Mouse (Mus musculus) MN1 (cell line): ENCODE results near the gene St5.
A peak's percentile ranks its signal among the peaks of the same experiment; 100 is the strongest.

Source experiments
- DNase-seq: peaks from one replicate; pipeline ENCODE4 v3.0.0-alpha.2; 2016; ENCODE audit warnings: low spot score

The St5 gene

GRCm38 (mm10) chr7:109700213-109700612 is 3.2 kb downstream of the St5 start:
- DNase-seq, result no peak

GRCm38 (mm10) chr7:109695339-109695726 is 8.1 kb downstream of the St5 start:
- DNase-seq, result no peak

- no peak for DNase-seq
Measured at GRCm38 (mm10) chr7:109694576-109695338, 8.6 kb downstream of the St5 start.

- DNase-seq, result no peak
Measured at GRCm38 (mm10) chr7:109690961-109691360, 12.4 kb downstream of the St5 start.

- DNase-seq, result no peak
Measured at GRCm38 (mm10) chr7:109690101-109690500, 13.3 kb downstream of the St5 start.

- DNase-seq, result no peak
Measured at GRCm38 (mm10) chr7:109686585-109687128, 16.7 kb downstream of the St5 start.

GRCm38 (mm10) chr7:109680879-109681278 is 22.5 kb downstream of the St5 start:
- no peak for DNase-seq

- no peak for DNase-seq
Measured at GRCm38 (mm10) chr7:109680284-109680683, 23.1 kb downstream of the St5 start.

- DNase-seq, result no peak
Measured at GRCm38 (mm10) chr7:109674944-109675628, 28.3 kb downstream of the St5 start.

- peak; percentile 7 for DNase-seq
Measured at GRCm38 (mm10) chr7:109671581-109672471, 31.6 kb downstream of the St5 start.

- DNase-seq, result no peak
Measured at GRCm38 (mm10) chr7:109669426-109670170, 33.8 kb downstream of the St5 start.

- no peak for DNase-seq
Measured at GRCm38 (mm10) chr7:109666664-109667063, 36.7 kb downstream of the St5 start.

GRCm38 (mm10) chr7:109662626-109663025 is 40.8 kb downstream of the St5 start:
- no peak for DNase-seq

- no peak for DNase-seq
Measured at GRCm38 (mm10) chr7:109659278-109659677, 44.1 kb downstream of the St5 start.

- DNase-seq, result no peak
Measured at GRCm38 (mm10) chr7:109657884-109658283, 45.5 kb downstream of the St5 start.

- DNase-seq, result no peak
Measured at GRCm38 (mm10) chr7:109654871-109655270, 48.5 kb downstream of the St5 start.

- no peak for DNase-seq
Measured at GRCm38 (mm10) chr7:109648812-109649594, 54.4 kb downstream of the St5 start.

GRCm38 (mm10) chr7:109646574-109646973 is 56.8 kb downstream of the St5 start:
- DNase-seq, result no peak

GRCm38 (mm10) chr7:109643305-109643994 is 60.0 kb downstream of the St5 start:
- DNase-seq, result no peak

GRCm38 (mm10) chr7:109641963-109642362 is 61.4 kb downstream of the St5 start:
- DNase-seq, result no peak
